Mouse (Mus musculus) forebrain, embryonic 16.5 days (tissue): ENCODE data around the gene Dolk. TPM values are rescaled to one million over a fixed set of nuclear protein-coding genes. Genes with fewer than 3 reads are reported as not detected.

Experiments used
- ATAC-seq: fragments of 200-750 bp; cut with Nextera tagmentation; 2 replicates; pipeline ENCODE4 v1.8.0; 2017; ENCODE audit warnings: mild to moderate bottlenecking, moderate library complexity
- H3K27ac ChIP-seq: fragments of 300-500 bp; sonication (generic); 2 replicates; pipeline ENCODE4 v1.5.1; 2014; ENCODE audit warnings: low read length, control low read depth
- H3K27me3 ChIP-seq: fragments of 300-500 bp; sonication (generic); replicated peaks from 2 replicates; pipeline ENCODE4 v1.6.1; 2014; ENCODE audit warnings: low read length; ENCODE audit not compliant: control insufficient read depth, insufficient read depth
- H3K36me3 ChIP-seq: fragments of 300-500 bp; sonication (generic); 2 replicates; pipeline ENCODE4 v1.6.1; 2014; ENCODE audit not compliant: control insufficient read depth, insufficient read depth
- H3K4me1 ChIP-seq: fragments of 300-500 bp; sonication (generic); replicated peaks from 2 replicates; pipeline ENCODE4 v1.6.1; 2014; ENCODE audit warnings: low read length; ENCODE audit not compliant: control insufficient read depth, insufficient read depth
- H3K4me2 ChIP-seq: fragments of 300-500 bp; sonication (generic); 2 replicates; pipeline ENCODE4 v1.6.1; 2014; ENCODE audit warnings: mild to moderate bottlenecking, low read length, control low read depth
- H3K4me3 ChIP-seq: fragments of 300-500 bp; sonication (generic); replicated peaks from 2 replicates; pipeline ENCODE4 v1.5.1; 2014; ENCODE audit warnings: mild to moderate bottlenecking, low read length, control low read depth
- H3K9ac ChIP-seq: fragments of 300-500 bp; sonication (generic); replicated peaks from 2 replicates; pipeline ENCODE4 v1.6.1; 2014; ENCODE audit warnings: low read depth, low read length, control low read depth
- H3K9me3 ChIP-seq: fragments of 300-500 bp; sonication (generic); 2 replicates; pipeline ENCODE4 v1.6.1; 2016; ENCODE audit warnings: low read length; ENCODE audit not compliant: control insufficient read depth
- WGBS: fragments of 180-500 bp; shearing (Covaris S2); extraction: QIAGEN DNeasy Blood & Tissue Kit; methylation state at CpG from one replicate; pipeline ENCODE4 v1.1.7; 2014; 5-methylcytosine and 5-hydroxymethylcytosine counted together
- polyA plus RNA-seq: library from polyadenylated mRNA; unstranded; fragments of >200 nt; fragmentation: Nextera tagmentation; extraction: Ambion mirVana; gene quantifications from 2 replicates; pipeline ENCODE4 v1.2.1, GENCODE M21; 2015

The Dolk gene
- polyA plus RNA-seq, result 30.2 and 35.9 TPM in 2 replicates

- H3K9me3 ChIP-seq, result no peaks in the 10 kb centered on the region
- under 1% methylated on average over 63 of the region's 68 CpGs for WGBS
- ATAC-seq, result peak; percentile 96
These were observed at the start of gene Dolk, which contains the start of gene Nup188 for GRCm38 (mm10) chr2:30286192-30287026. TSS of gene Dolk (minus strand) at chr2:30286334. TSS of gene Nup188 (plus strand) at chr2:30286397.

GRCm38 (mm10) chr2:30335324-30335723 is 49.2 kb upstream of the Dolk start:
- no peak for ATAC-seq

More at GRCm38 (mm10) chr2:30286192-30287026, at the start of gene Dolk, which contains the start of gene Nup188:
- Histone ChIP-seq H3K4me3 (peak within 1 kb of the TSS; percentile 93), H3K4me1 (peaks cover 21% of the 10 kb centered on the region), H3K27me3 (no peaks in the 10 kb centered on the region), H3K36me3 (no peaks in the 10 kb centered on the region), H3K9ac (peak within 1 kb of the TSS; percentile 82), H3K4me2 (peak within 1 kb of the TSS; percentile 96), H3K27ac (peak within 1 kb of the TSS; percentile 55; the same call in 1 of the 2 replicates)

DNA sequence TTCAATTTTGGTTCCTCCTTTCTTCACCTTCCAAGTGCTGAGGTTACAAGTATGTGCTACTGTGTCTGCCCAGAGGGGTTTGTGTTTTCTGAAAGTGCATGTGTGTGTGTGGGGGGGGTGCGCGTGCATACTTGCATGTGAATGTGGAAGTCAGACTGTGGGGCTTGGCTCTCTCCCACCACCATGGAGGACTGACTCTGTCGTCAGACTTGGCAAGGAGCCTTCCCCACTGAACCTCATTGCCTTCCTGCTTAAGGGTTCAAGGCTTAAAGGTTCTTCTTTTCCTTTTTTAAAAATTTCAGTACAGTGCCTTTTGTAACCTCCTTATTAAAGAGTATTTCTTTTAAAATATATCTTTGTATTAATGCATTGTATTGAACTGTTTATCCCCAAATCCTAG is 42.7 kb upstream of the Dolk start:
- Histone ChIP-seq H3K27ac (no peak overlapping the region), H3K27me3 (no peaks in the 10 kb centered on the region), H3K9me3 (no peaks in the 10 kb centered on the region), H3K9ac (no peak overlapping the region), H3K36me3 (peaks cover 62% of the 10 kb centered on the region), H3K4me2 (no peak overlapping the region), H3K4me3 (no peak overlapping the region), H3K4me1 (no peaks in the 10 kb centered on the region)
- WGBS, result 76% methylated on average over 3 of the region's 3 CpGs
- no peak for ATAC-seq

More at GRCm38 (mm10) chr2:30335324-30335723, 49.2 kb upstream of the Dolk start:
- Histone ChIP-seq H3K27ac (no peak overlapping the region), H3K4me3 (no peak overlapping the region), H3K36me3 (peaks cover 48% of the 10 kb centered on the region), H3K4me1 (no peaks in the 10 kb centered on the region), H3K9me3 (no peaks in the 10 kb centered on the region), H3K4me2 (no peak overlapping the region), H3K27me3 (no peaks in the 10 kb centered on the region), H3K9ac (no peak overlapping the region)
- 92% methylated on average over 2 of the region's 2 CpGs for WGBS

GRCm38 (mm10) chr2:30327276-30327675 is 41.1 kb upstream of the Dolk start:
- Histone ChIP-seq H3K9me3 (no peaks in the 10 kb centered on the region), H3K9ac (no peak overlapping the region), H3K27me3 (no peaks in the 10 kb centered on the region), H3K4me2 (no peak overlapping the region), H3K4me1 (no peaks in the 10 kb centered on the region), H3K36me3 (peaks cover 65% of the 10 kb centered on the region), H3K27ac (no peak overlapping the region), H3K4me3 (no peak overlapping the region)
- no peak for ATAC-seq
- WGBS, result 92% methylated on average over 7 of the region's 7 CpGs

- Histone ChIP-seq H3K4me1 (no peaks in the 10 kb centered on the region), H3K27ac (no peak overlapping the region), H3K9ac (no peak overlapping the region), H3K4me2 (no peak overlapping the region), H3K9me3 (no peaks in the 10 kb centered on the region), H3K36me3 (peaks cover 75% of the 10 kb centered on the region), H3K27me3 (no peaks in the 10 kb centered on the region), H3K4me3 (no peak overlapping the region)
- WGBS, result 93% methylated on average over 5 of the region's 5 CpGs
- no peak for ATAC-seq
These were observed 39.2 kb upstream of the Dolk start for GRCm38 (mm10) chr2:30325296-30325695.

GRCm38 (mm10) chr2:30323111-30323510 is 37.0 kb upstream of the Dolk start:
- 96% methylated on average over 7 of the region's 7 CpGs for WGBS
- Histone ChIP-seq H3K27ac (no peak overlapping the region), H3K36me3 (peaks cover 69% of the 10 kb centered on the region)

GRCm38 (mm10) chr2:30319260-30319659 is 33.1 kb upstream of the Dolk start:
- no peaks in the 10 kb centered on the region for H3K9me3 ChIP-seq
- H3K36me3 ChIP-seq, result peaks cover 69% of the 10 kb centered on the region
- no peaks in the 10 kb centered on the region for H3K4me1 ChIP-seq
- H3K4me2 ChIP-seq, result no peak overlapping the region
- H3K4me3 ChIP-seq, result no peak overlapping the region
- H3K27ac ChIP-seq, result no peak overlapping the region
- H3K27me3 ChIP-seq, result no peaks in the 10 kb centered on the region
- 93% methylated on average over 4 of the region's 4 CpGs for WGBS
- no peak overlapping the region for H3K9ac ChIP-seq
- no peak for ATAC-seq

More at GRCm38 (mm10) chr2:30323111-30323510, 37.0 kb upstream of the Dolk start:
- H3K9ac ChIP-seq, result no peak overlapping the region
- no peak overlapping the region for H3K4me2 ChIP-seq
- H3K27me3 ChIP-seq, result no peaks in the 10 kb centered on the region
- H3K9me3 ChIP-seq, result no peaks in the 10 kb centered on the region
- no peak overlapping the region for H3K4me3 ChIP-seq
- ATAC-seq, result no peak
- no peaks in the 10 kb centered on the region for H3K4me1 ChIP-seq

DNA sequence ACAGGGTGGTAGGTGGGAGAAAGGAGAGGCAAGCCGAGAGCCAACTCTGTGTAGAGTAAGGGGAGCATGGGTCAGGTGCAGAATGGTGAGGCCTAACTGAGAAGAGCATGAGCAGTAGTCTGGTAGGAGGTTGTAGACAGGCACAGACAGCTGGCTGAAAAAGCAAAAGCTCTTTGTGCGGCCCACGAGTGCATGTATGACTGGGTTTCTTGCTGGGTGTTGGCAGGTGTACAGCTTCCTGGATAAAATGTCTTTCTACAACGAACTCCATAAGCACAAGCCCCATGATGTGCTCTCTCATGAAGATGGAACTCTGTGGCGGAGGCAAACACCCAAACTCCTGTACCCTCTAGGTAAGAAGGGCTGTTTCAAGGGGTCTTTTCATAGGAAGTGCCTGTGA is 30.8 kb upstream of the Dolk start:
- WGBS, result 94% methylated on average over 5 of the region's 5 CpGs
- no peaks in the 10 kb centered on the region for H3K9me3 ChIP-seq
- no peak overlapping the region for H3K9ac ChIP-seq
- H3K27ac ChIP-seq, result no peak overlapping the region
- H3K36me3 ChIP-seq, result peaks cover 60% of the 10 kb centered on the region
- no peak overlapping the region for H3K4me3 ChIP-seq
- H3K27me3 ChIP-seq, result no peaks in the 10 kb centered on the region
- no peaks in the 10 kb centered on the region for H3K4me1 ChIP-seq
- ATAC-seq, result no peak
- H3K4me2 ChIP-seq, result no peak overlapping the region

- no peak overlapping the region for H3K9ac ChIP-seq
- H3K27ac ChIP-seq, result no peak overlapping the region
- WGBS, result 94% methylated on average over 4 of the region's 4 CpGs
- H3K36me3 ChIP-seq, result peaks cover 56% of the 10 kb centered on the region
- no peaks in the 10 kb centered on the region for H3K9me3 ChIP-seq
- no peaks in the 10 kb centered on the region for H3K27me3 ChIP-seq
- H3K4me2 ChIP-seq, result no peak overlapping the region
- ATAC-seq, result no peak
- no peak overlapping the region for H3K4me3 ChIP-seq
- no peaks in the 10 kb centered on the region for H3K4me1 ChIP-seq
These were observed 30.0 kb upstream of the Dolk start for GRCm38 (mm10) chr2:30316136-30316535.
